Mouse (Mus musculus) neural tube, embryonic 10.5 days (tissue): ENCODE measurements around the gene Fabp7.

Experiments
- DNase-seq: peaks from one replicate; pipeline ENCODE4 v3.0.0-alpha.2; 2017; ENCODE audit warnings: low spot score; ENCODE audit errors: extremely low spot score

Fabp7 gene

GRCm38 (mm10) chr10:57784876-57785150 lies at the start of gene Fabp7:
Gene Fabp7, plus strand, starts transcription at chr10:57784881.
- no peak for DNase-seq

- DNase-seq = no peak
These were observed 43.9 kb upstream of the Fabp7 start for GRCm38 (mm10) chr10:57740733-57741132.

GRCm38 (mm10) chr10:57741351-57741750 lies 43.3 kb upstream of the Fabp7 start:
- DNase-seq = no peak

- DNase-seq = no peak
These were observed 41.6 kb upstream of the Fabp7 start for GRCm38 (mm10) chr10:57743045-57743444.

GRCm38 (mm10) chr10:57743606-57744016 lies 41.1 kb upstream of the Fabp7 start:
- DNase-seq = peak; percentile 52

GRCm38 (mm10) chr10:57744128-57744765 lies 40.4 kb upstream of the Fabp7 start:
- DNase-seq = no peak

- no peak for DNase-seq
These were observed 39.2 kb upstream of the Fabp7 start for GRCm38 (mm10) chr10:57745452-57745851.

GRCm38 (mm10) chr10:57747127-57747526 lies 37.6 kb upstream of the Fabp7 start:
- no peak for DNase-seq

GRCm38 (mm10) chr10:57753343-57753742 lies 31.3 kb upstream of the Fabp7 start:
- no peak for DNase-seq

- DNase-seq = no peak
These were observed 29.4 kb upstream of the Fabp7 start for GRCm38 (mm10) chr10:57755201-57755736.

- DNase-seq = no peak
These were observed 25.7 kb upstream of the Fabp7 start for GRCm38 (mm10) chr10:57758999-57759398.

GRCm38 (mm10) chr10:57760694-57761093 lies 24.0 kb upstream of the Fabp7 start:
- DNase-seq = no peak

GRCm38 (mm10) chr10:57763044-57763443 lies 21.6 kb upstream of the Fabp7 start:
- DNase-seq = no peak

GRCm38 (mm10) chr10:57783289-57784130 lies 1.2 kb upstream of the Fabp7 start:
- peak; percentile 14 for DNase-seq

- DNase-seq = peak; percentile 84
These were observed 378 bp upstream of the Fabp7 start for GRCm38 (mm10) chr10:57784131-57784875.

- DNase-seq = no peak
These were observed 871 bp downstream of the Fabp7 start for GRCm38 (mm10) chr10:57785552-57785951.

- no peak for DNase-seq
These were observed 8.3 kb downstream of the Fabp7 start for GRCm38 (mm10) chr10:57792957-57793356.

GRCm38 (mm10) chr10:57794018-57794417 lies 9.3 kb downstream of the Fabp7 start, which contains the start of gene Smpdl3a:
Gene Smpdl3a, plus strand, starts transcription at chr10:57794335.
- no peak for DNase-seq

GRCm38 (mm10) chr10:57794491-57795461 lies 10.1 kb downstream of the Fabp7 start:
- DNase-seq = peak; percentile 58

GRCm38 (mm10) chr10:57795542-57795941 lies 10.9 kb downstream of the Fabp7 start:
- DNase-seq = no peak

GRCm38 (mm10) chr10:57796057-57796456 lies 11.4 kb downstream of the Fabp7 start:
- no peak for DNase-seq
